Mouse (Mus musculus): Measurements from ENCODE around the gene AC124108.1.

DNA sequence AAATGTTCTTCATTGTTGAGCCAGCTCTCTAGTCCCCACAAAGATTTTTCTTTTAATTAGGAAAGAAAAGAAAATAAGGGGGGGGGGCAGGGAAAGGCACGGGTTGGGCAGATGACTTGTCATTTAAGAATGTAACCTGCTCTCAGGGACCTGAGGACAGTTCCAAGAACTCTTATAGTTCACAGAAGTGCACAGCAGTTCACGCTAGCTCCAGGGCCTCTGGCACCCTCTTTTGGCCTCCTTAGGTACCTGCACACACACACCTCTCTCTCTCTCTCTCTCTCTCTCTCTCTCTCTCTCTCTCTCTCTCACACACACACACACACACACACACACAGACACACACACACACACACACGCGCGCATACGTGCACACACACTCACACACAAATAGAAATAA lies 63.2 kb downstream of the AC124108.1 start:
- TF ChIP-seq CTCF (IDR thresholded peaks at IDR 0.05; ENCODE audit: control insufficient read depth, insufficient read depth, low read length) (no peak), POLR2A (IDR thresholded peaks at IDR 0.05; ENCODE audit: borderline replicate concordance, control insufficient read depth, low read depth, low read length) (no peak)
